Mouse (Mus musculus) c-Kit-positive CD71-positive TER-119-positive erythroid progenitor cells, embryonic 14.5 days (primary cell): ENCODE data around the gene Olfr361.
"Not testable (repeated sequence)": the region's sequence is repeated elsewhere in the genome, so short reads cannot be mapped to it uniquely, and the experiment has no call there.

Experiments used
- DNase-seq: peaks from one replicate; pipeline ENCODE4 v3.0.0-alpha.2; 2013; ENCODE audit warnings: low spot score

Gene Olfr361

DNA sequence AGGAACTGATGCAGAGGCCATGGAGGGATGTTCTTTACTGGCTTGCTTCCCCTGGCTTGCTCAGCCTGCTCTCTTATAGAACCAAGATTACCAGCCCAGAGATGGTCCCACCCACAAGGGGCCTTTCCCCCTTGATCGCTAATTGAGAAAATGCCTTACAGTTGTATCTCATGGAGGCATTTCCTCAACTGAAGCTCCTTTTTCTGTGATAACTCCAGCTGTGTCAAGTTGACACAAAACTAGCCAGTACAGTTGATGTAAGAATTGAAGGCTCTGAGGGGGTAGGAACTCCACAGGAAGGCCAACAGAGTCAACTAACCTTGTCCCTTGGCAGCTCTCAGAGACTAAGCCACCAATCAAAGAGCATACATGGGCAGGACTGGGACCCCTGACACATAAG is at the start of gene Olfr361:
TSS of gene Olfr361 (minus strand) at position 101 of the 400 bp plus-strand sequence.
- DNase-seq: not testable (repeated sequence)

- DNase-seq: no peak
Measured at GRCm38 (mm10) chr2:37117810-37118209, 28.7 kb upstream of the Olfr361 start, which contains the start of gene Olfr362. Gene Olfr362, minus strand, starts transcription at chr2:37117910.

GRCm38 (mm10) chr2:37065446-37065845 is 23.6 kb downstream of the Olfr361 start, which contains the start of gene Olfr360:
Gene Olfr360, plus strand, starts transcription at chr2:37065746.
- DNase-seq: no peak
